Mouse (Mus musculus) T-helper 2 cell (primary cell): ENCODE results near the gene Actr5.

ENCODE experiments used
- in situ Hi-C: fragments of 300-600 bp; cut with MboI, MseI; formaldehyde crosslinking; loops from one replicate; pipeline ENCODE4 v1.15.1; 2025; ENCODE audit warnings: high pct_unique_total_duplicates

Gene Actr5

GRCm38 (mm10) chr2:158613541-158614417, 10.9 kb upstream of the Actr5 start:
- in situ Hi-C loops: no loop called here

- in situ Hi-C loops: no loop called here
Measured at GRCm38 (mm10) chr2:158614418-158614955, 10.2 kb upstream of the Actr5 start.

- in situ Hi-C loops: no loop called here
Measured at GRCm38 (mm10) chr2:158615161-158615680, 9.5 kb upstream of the Actr5 start.

- in situ Hi-C loops: no loop called here
Measured at GRCm38 (mm10) chr2:158615702-158616101, 9.0 kb upstream of the Actr5 start.

GRCm38 (mm10) chr2:158616296-158616695, 8.4 kb upstream of the Actr5 start:
- in situ Hi-C loops: no loop called here

- in situ Hi-C loops: no loop called here
Measured at GRCm38 (mm10) chr2:158616790-158617189, 7.9 kb upstream of the Actr5 start.

GRCm38 (mm10) chr2:158625231-158625630, 543 bp downstream of the Actr5 start:
- in situ Hi-C loops: no loop called here

- in situ Hi-C loops: no loop called here
Measured at GRCm38 (mm10) chr2:158625697-158626096, 1.0 kb downstream of the Actr5 start.

- in situ Hi-C loops: no loop called here
Measured at GRCm38 (mm10) chr2:158628858-158629257, 4.2 kb downstream of the Actr5 start.

- in situ Hi-C loops: no loop called here
Measured at GRCm38 (mm10) chr2:158629414-158629813, 4.7 kb downstream of the Actr5 start.

- in situ Hi-C loops: no loop called here
Measured at GRCm38 (mm10) chr2:158631873-158632272, 7.2 kb downstream of the Actr5 start.

GRCm38 (mm10) chr2:158641869-158642268, 17.2 kb downstream of the Actr5 start:
- in situ Hi-C loops: no loop called here

- in situ Hi-C loops: no loop called here
Measured at GRCm38 (mm10) chr2:158642587-158642986, 17.9 kb downstream of the Actr5 start.

GRCm38 (mm10) chr2:158643791-158644190, 19.1 kb downstream of the Actr5 start:
- in situ Hi-C loops: no loop called here

- in situ Hi-C loops: loop anchor here (5.0 kb wide), 1 partner anchor 109 kb away; no protein-coding TSS in a partner anchor
Measured at GRCm38 (mm10) chr2:158651159-158651908, 26.6 kb downstream of the Actr5 start.

- in situ Hi-C loops: loop anchor here (5.0 kb wide), 1 partner anchor 111 kb away; no protein-coding TSS in a partner anchor
Measured at GRCm38 (mm10) chr2:158652985-158653384, 28.3 kb downstream of the Actr5 start.

GRCm38 (mm10) chr2:158654717-158655116, 30.0 kb downstream of the Actr5 start:
- in situ Hi-C loops: loop anchor here (5.0 kb wide), 1 partner anchor 112 kb away; no protein-coding TSS in a partner anchor

GRCm38 (mm10) chr2:158655806-158656205, 31.1 kb downstream of the Actr5 start:
- in situ Hi-C loops: no loop called here

- in situ Hi-C loops: no loop called here
Measured at GRCm38 (mm10) chr2:158658822-158659221, 34.1 kb downstream of the Actr5 start.

GRCm38 (mm10) chr2:158659346-158659745, 34.7 kb downstream of the Actr5 start:
- in situ Hi-C loops: no loop called here

GRCm38 (mm10) chr2:158665098-158665497, 40.4 kb downstream of the Actr5 start, which contains the start of gene Ppp1r16b:
Ppp1r16b (plus strand) TSS chr2:158665398.
- in situ Hi-C loops: loop anchor here (5.0 kb wide), 1 partner anchor 82 kb away; no protein-coding TSS in a partner anchor
